Mouse (Mus musculus) C2C12 (cell line): ENCODE measurements around the gene Taok1.

ENCODE experiments used
- CTCF ChIP-seq: IDR thresholded peaks from one replicate; pipeline ENCODE4 v1.5.1; 2011; ENCODE audit not compliant: control insufficient read depth, insufficient read depth, insufficient read length
- MYOG ChIP-seq: IDR thresholded peaks from one replicate; pipeline ENCODE4 v1.6.1; 2011; ENCODE audit not compliant: control insufficient read depth, insufficient read length; ENCODE audit errors: extremely low read depth

DNA sequence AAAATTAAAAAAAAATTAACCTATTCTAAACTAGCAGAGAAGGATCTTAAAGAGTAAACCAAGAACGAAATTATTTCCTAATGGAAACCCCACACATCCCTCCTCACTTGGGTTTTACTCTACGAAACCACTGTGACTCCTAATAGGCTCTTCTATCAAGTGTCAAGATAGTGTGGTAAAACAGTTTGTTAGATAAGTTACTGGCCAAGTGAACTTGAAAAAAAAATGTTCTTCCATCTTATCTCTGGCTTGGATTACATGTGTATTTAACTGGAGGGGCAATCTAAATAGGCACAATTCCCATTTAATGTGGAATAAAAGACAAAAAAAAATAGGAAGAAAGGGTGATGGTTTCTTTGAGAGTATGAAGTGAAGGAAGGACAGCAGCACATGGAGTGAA, 76.8 kb downstream of the Taok1 start:
- TF ChIP-seq MYOG (no peak), CTCF (no peak)
